Comparison of ENCODE assay signal across 8 mouse cellular contexts in genomic region chr1:135110075-135110474, GRCm38 (mm10). TPM values are rescaled to one million over a fixed set of nuclear protein-coding genes. Genes with fewer than 3 reads are reported as not detected.
DNase-seq lines count a peak whose midpoint lies in the region; ATAC-seq and TF ChIP-seq lines count a peak whose summit lies in the region.

No protein-coding gene starts in this region.

- ATAC-seq in liver, embryonic 11.5 days (replicated peaks; ENCODE audit: low FRiP score) = no peak
- peak; percentile 25; the same call in 1 of the 2 replicates for ATAC-seq in hindbrain, postnatal 0 days

- no peaks in the 10 kb centered on the region for H3K9me3 ChIP-seq in liver, embryonic 11.5 days (ENCODE audit: control insufficient read depth, low read length)
- no peaks in the 10 kb centered on the region for H3K9me3 ChIP-seq in hindbrain, postnatal 0 days (ENCODE audit: low read length)
- no peaks in the 10 kb centered on the region for H3K9me3 ChIP-seq in limb, embryonic 10.5 days (replicated peaks)

- H3K27me3 ChIP-seq in liver, adult 2 months (ENCODE audit: control insufficient read depth, insufficient read depth, low read length) = peaks cover under 1% of the 10 kb centered on the region; the same call in 1 of the 2 replicates
- peaks cover 14% of the 10 kb centered on the region for H3K27me3 ChIP-seq in liver, embryonic 11.5 days (replicated peaks; ENCODE audit: control insufficient read depth, insufficient read depth, low read length)
- peaks cover 15% of the 10 kb centered on the region; the same call in 1 of the 2 replicates for H3K27me3 ChIP-seq in hindbrain, postnatal 0 days (ENCODE audit: insufficient read depth, low read length)
- peaks cover 32% of the 10 kb centered on the region for H3K27me3 ChIP-seq in limb, embryonic 10.5 days (ENCODE audit: low read depth, poor library complexity, severe bottlenecking)

- H3K4me2 ChIP-seq in liver, embryonic 11.5 days = no peak overlapping the region
- no peak overlapping the region for H3K4me2 ChIP-seq in hindbrain, postnatal 0 days (ENCODE audit: low read depth, low read length)

- H3K27ac ChIP-seq in liver, adult 2 months (replicated peaks; ENCODE audit: insufficient read depth, low read depth, low read length) = no peak overlapping the region
- no peak overlapping the region for H3K27ac ChIP-seq in liver, embryonic 11.5 days (ENCODE audit: low read depth, low read length)
- no peak overlapping the region for H3K27ac ChIP-seq in hindbrain, postnatal 0 days
- no peak overlapping the region for H3K27ac ChIP-seq in limb, embryonic 10.5 days

- TF ChIP-seq CTCF in liver, adult 2 months (IDR thresholded peaks at IDR 0.05; ENCODE audit: low read depth, low read length) = peak; percentile 75
- peak; percentile 98 for TF ChIP-seq CTCF in hindbrain, postnatal 0 days (IDR thresholded peaks at IDR 0.05; ENCODE audit: low read depth)

- peak; percentile 14 for DNase-seq in liver, adult 2 months (ENCODE audit: extremely low read depth, low read depth, low spot score)
- no peak for DNase-seq in liver, embryonic 11.5 days (ENCODE audit: low spot score)
- DNase-seq in adipocyte (ENCODE audit: low spot score) = peak; percentile 78
- DNase-seq in embryo, embryonic 10 days (ENCODE audit: low spot score) = peak; percentile 88
- DNase-seq in hindbrain, postnatal 0 days (ENCODE audit: low spot score) = peak; percentile 79
- DNase-seq in limb, embryonic 10.5 days (ENCODE audit: low spot score) = peak; percentile 83
- peak; percentile 91 for DNase-seq in retina, embryonic 14.5 days (ENCODE audit: low spot score)
- peak; percentile 57 for DNase-seq in urinary bladder, postnatal 25 days (ENCODE audit: low spot score)

- H3K79me2 ChIP-seq in liver, adult 2 months (ENCODE audit: control insufficient read depth, insufficient read depth, low read length) = no peaks in the 10 kb centered on the region

- H3K36me3 ChIP-seq in liver, adult 2 months (ENCODE audit: control insufficient read depth, insufficient read depth, low read length) = no peaks in the 10 kb centered on the region
- H3K36me3 ChIP-seq in liver, embryonic 11.5 days (ENCODE audit: control insufficient read depth, insufficient read depth, low read length) = no peaks in the 10 kb centered on the region
- H3K36me3 ChIP-seq in hindbrain, postnatal 0 days (ENCODE audit: insufficient read depth, low read length) = no peaks in the 10 kb centered on the region
- H3K36me3 ChIP-seq in limb, embryonic 10.5 days = no peaks in the 10 kb centered on the region

- H3K4me1 ChIP-seq in liver, adult 2 months (ENCODE audit: control insufficient read depth, insufficient read depth, low read length) = no peaks in the 10 kb centered on the region
- H3K4me1 ChIP-seq in liver, embryonic 11.5 days (replicated peaks; ENCODE audit: control insufficient read depth, insufficient read depth, low read length) = peaks cover 3% of the 10 kb centered on the region; the same call in 1 of the 2 replicates
- H3K4me1 ChIP-seq in hindbrain, postnatal 0 days (ENCODE audit: insufficient read depth, low read length) = no peaks in the 10 kb centered on the region
- peaks cover 17% of the 10 kb centered on the region for H3K4me1 ChIP-seq in limb, embryonic 10.5 days

- TF ChIP-seq POLR2A in liver, adult 2 months (IDR thresholded peaks at IDR 0.05; ENCODE audit: extremely low read depth, insufficient read depth, low read length) = no peak

- H3K4me3 ChIP-seq in liver, adult 2 months (ENCODE audit: insufficient read depth, low read depth, low read length) = no peak overlapping the region
- no peak overlapping the region for H3K4me3 ChIP-seq in liver, embryonic 11.5 days (ENCODE audit: low read depth, low read length)
- no peak overlapping the region for H3K4me3 ChIP-seq in hindbrain, postnatal 0 days (ENCODE audit: low read length)
- H3K4me3 ChIP-seq in limb, embryonic 10.5 days = no peak overlapping the region

- H3K9ac ChIP-seq in liver, adult 2 months (ENCODE audit: low read depth, low read length) = no peak overlapping the region
- no peak overlapping the region for H3K9ac ChIP-seq in liver, embryonic 11.5 days (ENCODE audit: low read depth, low read length)
- no peak overlapping the region for H3K9ac ChIP-seq in hindbrain, postnatal 0 days (replicated peaks; ENCODE audit: low read length)

- 19% methylated on average over 6 of the region's 6 CpGs for WGBS in liver, adult 2 months
- 21% methylated on average over 6 of the region's 6 CpGs for WGBS in liver, embryonic 11.5 days
- WGBS in hindbrain, postnatal 0 days = 17% methylated on average over 6 of the region's 6 CpGs
- WGBS in limb, embryonic 10.5 days = 23% methylated on average over 6 of the region's 6 CpGs

RNA-seq across cellular contexts. Expression of gene Lgr6, which starts 5.0 kb away (rescaled TPM):
- under 0.01 TPM in 2 replicates for total RNA-seq in liver, adult 2 months (2014; rRNA removed)
- 0.05 TPM in 1 of 2 replicates, not detected in the other for polyA plus RNA-seq in liver, adult 2 months (2012; rRNA removed)
- polyA plus RNA-seq in liver, embryonic 11.5 days (2014; fragmentation: Nextera tagmentation; extraction: Ambion mirVana) = 0.48 and 0.70 TPM in 2 replicates
- total RNA-seq in hindbrain, postnatal 0 days (2014; rRNA removed) = 4.6 and 5.0 TPM in 2 replicates
- 2.7 and 3.1 TPM in 2 replicates for polyA plus RNA-seq in hindbrain, postnatal 0 days (2015; fragmentation: Nextera tagmentation; extraction: Ambion mirVana)
- 0.56 and 0.75 TPM in 2 replicates for polyA plus RNA-seq in limb, embryonic 10.5 days (2016; fragmentation: Nextera tagmentation; extraction: Ambion mirVana)

RNA-seq across cellular contexts. Expression of gene Ptpn7, which starts 22.4 kb away (rescaled TPM):
- 0.28 and 0.54 TPM in 2 replicates for total RNA-seq in liver, adult 2 months (2014; rRNA removed)
- 0.44 and 1.4 TPM in 2 replicates for polyA plus RNA-seq in liver, adult 2 months (2012; rRNA removed)
- polyA plus RNA-seq in liver, embryonic 11.5 days (2014; fragmentation: Nextera tagmentation; extraction: Ambion mirVana) = 42.1 and 43.0 TPM in 2 replicates
- total RNA-seq in hindbrain, postnatal 0 days (2014; rRNA removed) = 0.10 and 0.54 TPM in 2 replicates
- polyA plus RNA-seq in hindbrain, postnatal 0 days (2015; fragmentation: Nextera tagmentation; extraction: Ambion mirVana) = 0.10 and 0.11 TPM in 2 replicates
- polyA plus RNA-seq in limb, embryonic 10.5 days (2016; fragmentation: Nextera tagmentation; extraction: Ambion mirVana) = 1.4 and 1.9 TPM in 2 replicates

RNA-seq across cellular contexts. Expression of gene Arl8a, which starts 36.5 kb away (rescaled TPM):
- 3.2 and 5.4 TPM in 2 replicates for total RNA-seq in liver, adult 2 months (2014; rRNA removed)
- polyA plus RNA-seq in liver, adult 2 months (2012; rRNA removed) = 13.1 and 15.2 TPM in 2 replicates
- polyA plus RNA-seq in liver, embryonic 11.5 days (2014; fragmentation: Nextera tagmentation; extraction: Ambion mirVana) = 25.0 and 28.7 TPM in 2 replicates
- total RNA-seq in hindbrain, postnatal 0 days (2014; rRNA removed) = 251 and 277 TPM in 2 replicates
- polyA plus RNA-seq in hindbrain, postnatal 0 days (2015; fragmentation: Nextera tagmentation; extraction: Ambion mirVana) = 329 and 369 TPM in 2 replicates
- 32.7 and 42.2 TPM in 2 replicates for polyA plus RNA-seq in limb, embryonic 10.5 days (2016; fragmentation: Nextera tagmentation; extraction: Ambion mirVana)

RNA-seq across cellular contexts. Expression of gene Gpr37l1, which starts 57.4 kb away (rescaled TPM):
- total RNA-seq in liver, adult 2 months (2014; rRNA removed) = 0.07 TPM in 1 of 2 replicates, not detected in the other
- polyA plus RNA-seq in liver, adult 2 months (2012; rRNA removed) = 0.04 TPM in 1 of 2 replicates, not detected in the other
- polyA plus RNA-seq in liver, embryonic 11.5 days (2014; fragmentation: Nextera tagmentation; extraction: Ambion mirVana) = not detected in 2 replicates
- 42.6 and 66.3 TPM in 2 replicates for total RNA-seq in hindbrain, postnatal 0 days (2014; rRNA removed)
- polyA plus RNA-seq in hindbrain, postnatal 0 days (2015; fragmentation: Nextera tagmentation; extraction: Ambion mirVana) = 24.9 and 32.1 TPM in 2 replicates
- polyA plus RNA-seq in limb, embryonic 10.5 days (2016; fragmentation: Nextera tagmentation; extraction: Ambion mirVana) = not detected in 2 replicates

Comparison
In these comparisons a context has a peak if more than half of its experiments do, and no peak if none do; other contexts are left out.
1. RNA of gene Ptpn7, which starts 22.4 kb away (polyA plus RNA-seq): 42.1 to 43.0 TPM in liver, embryonic 11.5 days; 0.44 to 1.4 TPM in liver, adult 2 months, 1.4 to 1.9 TPM in limb, embryonic 10.5 days and 0.10 to 0.11 TPM in hindbrain, postnatal 0 days; every median in the first group is over 10 times any median in the second.